Mouse (Mus musculus): ENCODE results near the gene Nalcn.

Nalcn gene

GRCm38 (mm10) chr14:123488575-123489207 is 138.3 kb downstream of the Nalcn start:
- DNase-seq = no peak

GRCm38 (mm10) chr14:123462026-123462425 is 164.9 kb downstream of the Nalcn start:
- no peak for DNase-seq

GRCm38 (mm10) chr14:123446031-123446430 is 180.9 kb downstream of the Nalcn start:
- no peak for DNase-seq

- DNase-seq = no peak
Observed at GRCm38 (mm10) chr14:123435542-123435941, 191.4 kb downstream of the Nalcn start.

GRCm38 (mm10) chr14:123376167-123376855 is 250.6 kb downstream of the Nalcn start:
- DNase-seq = no peak

- DNase-seq = peak; percentile 2
Observed at GRCm38 (mm10) chr14:123371522-123371921, 255.4 kb downstream of the Nalcn start.

- DNase-seq = no peak
Observed at GRCm38 (mm10) chr14:123359691-123360090, 267.3 kb downstream of the Nalcn start.

- peak; percentile 22 for DNase-seq
Observed at GRCm38 (mm10) chr14:123352973-123353372, 274.0 kb downstream of the Nalcn start.

- DNase-seq = no peak
Observed at GRCm38 (mm10) chr14:123331841-123332240, 295.1 kb downstream of the Nalcn start.

GRCm38 (mm10) chr14:123314369-123314768 is 312.6 kb downstream of the Nalcn start:
- DNase-seq = peak; percentile 1

- no peak for DNase-seq
Observed at GRCm38 (mm10) chr14:123312371-123312770, 314.6 kb downstream of the Nalcn start.

GRCm38 (mm10) chr14:123296068-123296467 is 330.9 kb downstream of the Nalcn start:
- no peak for DNase-seq

- no peak for DNase-seq
Observed at GRCm38 (mm10) chr14:123291118-123292007, 335.6 kb downstream of the Nalcn start.

GRCm38 (mm10) chr14:123282165-123282564 is 344.8 kb downstream of the Nalcn start:
- DNase-seq = no peak

GRCm38 (mm10) chr14:123272121-123272520 is 354.8 kb downstream of the Nalcn start:
- DNase-seq = no peak

- no peak for DNase-seq
Observed at GRCm38 (mm10) chr14:123240738-123241137, 386.2 kb downstream of the Nalcn start.

- DNase-seq = peak; percentile 16
Observed at GRCm38 (mm10) chr14:123239945-123240344, 387.0 kb downstream of the Nalcn start.

- DNase-seq = no peak
Observed at GRCm38 (mm10) chr14:123237002-123237401, 389.9 kb downstream of the Nalcn start.

- no peak for DNase-seq
Observed at GRCm38 (mm10) chr14:123232630-123233206, 394.2 kb downstream of the Nalcn start.

Measured in lung, postnatal 36 days (tissue).